Mouse (Mus musculus) kidney, postnatal 0 days (tissue): ENCODE results near the gene Lrrc8c. TPM values are rescaled to one million over a fixed set of nuclear protein-coding genes. Genes with fewer than 3 reads are reported as not detected.

ENCODE experiments used
- ATAC-seq: fragments of 200-750 bp; cut with Nextera tagmentation; replicated peaks from 2 replicates; pipeline ENCODE4 v1.8.0; 2017; ENCODE audit warnings: low read depth, moderate number of reproducible peaks, moderate TSS enrichment, moderate library complexity; ENCODE audit not compliant: low FRiP score
- DNase-seq: peaks from one replicate; pipeline ENCODE4 v3.0.0-alpha.2; 2016; ENCODE audit warnings: low spot score
- H3K27ac ChIP-seq: fragments of 300-500 bp; sonication (generic); 2 replicates; pipeline ENCODE4 v1.5.1; 2014; ENCODE audit warnings: mild to moderate bottlenecking
- H3K27me3 ChIP-seq: fragments of 300-500 bp; sonication (generic); 2 replicates; pipeline ENCODE4 v1.6.1; 2014; ENCODE audit warnings: low read length, mixed read lengths; ENCODE audit not compliant: insufficient read depth
- H3K36me3 ChIP-seq: fragments of 300-500 bp; sonication (generic); 2 replicates; pipeline ENCODE4 v1.6.1; 2014; ENCODE audit warnings: low read length, mixed read lengths; ENCODE audit not compliant: insufficient read depth
- H3K4me1 ChIP-seq: fragments of 300-500 bp; sonication (generic); replicated peaks from 2 replicates; pipeline ENCODE4 v1.6.1; 2014; ENCODE audit warnings: antibody characterized with exemption, low read length, mixed read lengths; ENCODE audit not compliant: insufficient read depth
- H3K4me2 ChIP-seq: fragments of 300-500 bp; sonication (generic); 2 replicates; pipeline ENCODE4 v1.6.1; 2014; ENCODE audit warnings: mild to moderate bottlenecking, low read length, moderate library complexity, mixed read lengths
- H3K4me3 ChIP-seq: fragments of 300-500 bp; sonication (generic); replicated peaks from 2 replicates; pipeline ENCODE4 v1.5.1; 2014; ENCODE audit warnings: low read depth, low read length
- H3K9ac ChIP-seq: fragments of 300-500 bp; sonication (generic); 2 replicates; pipeline ENCODE4 v1.6.1; 2014; ENCODE audit warnings: low read depth, low read length
- H3K9me3 ChIP-seq: fragments of 300-500 bp; sonication (generic); replicated peaks from 2 replicates; pipeline ENCODE4 v1.6.1; 2016; ENCODE audit warnings: low read length, inconsistent platforms, mixed read lengths
- CTCF ChIP-seq: IDR thresholded peaks from 2 replicates; pipeline ENCODE4 v1.5.1; 2016; ENCODE audit warnings: antibody characterized with exemption, low read depth, mild to moderate bottlenecking, moderate library complexity
- WGBS: fragments of 180-500 bp; shearing (Covaris S2); extraction: QIAGEN DNeasy Blood & Tissue Kit; methylation state at CpG from one replicate; pipeline ENCODE4 v1.1.7; 2014; 5-methylcytosine and 5-hydroxymethylcytosine counted together
- polyA plus RNA-seq: library from polyadenylated mRNA; unstranded; fragments of >200 nt; fragmentation: Nextera tagmentation; extraction: Ambion mirVana; gene quantifications from 2 replicates; pipeline ENCODE4 v1.2.1, GENCODE M21; 2015

Gene Lrrc8c
- polyA plus RNA-seq, 1 experiment from 2014 or later = 14.8 TPM

DNA sequence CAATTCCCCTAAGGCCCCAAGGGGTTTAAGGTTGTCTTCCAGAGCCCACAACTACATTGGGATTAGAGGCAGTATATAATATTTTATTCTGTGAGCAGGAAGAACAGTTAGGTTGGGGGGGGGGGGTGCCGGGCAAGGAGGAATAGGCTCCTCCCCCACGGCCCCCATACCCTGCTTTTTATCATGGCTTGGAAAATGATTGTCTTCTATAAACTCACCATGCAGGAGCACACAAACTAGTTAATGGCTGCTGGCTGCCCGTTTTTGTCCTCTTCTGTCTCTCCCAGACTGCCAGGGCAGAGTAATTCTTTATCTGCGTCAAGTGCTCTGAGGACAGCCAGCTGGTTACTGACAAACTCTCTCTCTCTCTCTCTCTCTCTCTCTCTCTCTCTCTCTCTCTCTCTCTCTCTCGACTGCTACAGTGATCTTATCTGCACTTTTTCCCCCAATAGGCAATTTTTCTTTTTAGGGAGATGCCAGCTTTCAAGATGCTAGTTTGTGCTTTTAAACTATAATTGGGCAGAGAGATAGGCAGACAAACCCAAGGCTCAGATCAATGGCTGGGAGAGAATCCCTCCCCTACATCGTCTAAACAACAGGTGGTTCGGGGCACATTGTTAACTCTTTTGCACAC, 1.1 kb upstream of the Lrrc8c start:
- no peak for TF ChIP-seq CTCF
- no peaks in the 10 kb centered on the region for H3K27me3 ChIP-seq
- WGBS = 6% methylated on average over 7 of the region's 7 CpGs
- no peaks in the 10 kb centered on the region for H3K36me3 ChIP-seq
- peak overlapping the region; percentile 72 for H3K4me3 ChIP-seq
- H3K4me2 ChIP-seq = peak overlapping the region; percentile 96
- DNase-seq (no peak), ATAC-seq (no peak)
- no peak overlapping the region for H3K9ac ChIP-seq
- peaks cover 4% of the 10 kb centered on the region; the same call in 1 of the 2 replicates for H3K4me1 ChIP-seq
- H3K27ac ChIP-seq = no peak overlapping the region
- no peaks in the 10 kb centered on the region for H3K9me3 ChIP-seq

DNA sequence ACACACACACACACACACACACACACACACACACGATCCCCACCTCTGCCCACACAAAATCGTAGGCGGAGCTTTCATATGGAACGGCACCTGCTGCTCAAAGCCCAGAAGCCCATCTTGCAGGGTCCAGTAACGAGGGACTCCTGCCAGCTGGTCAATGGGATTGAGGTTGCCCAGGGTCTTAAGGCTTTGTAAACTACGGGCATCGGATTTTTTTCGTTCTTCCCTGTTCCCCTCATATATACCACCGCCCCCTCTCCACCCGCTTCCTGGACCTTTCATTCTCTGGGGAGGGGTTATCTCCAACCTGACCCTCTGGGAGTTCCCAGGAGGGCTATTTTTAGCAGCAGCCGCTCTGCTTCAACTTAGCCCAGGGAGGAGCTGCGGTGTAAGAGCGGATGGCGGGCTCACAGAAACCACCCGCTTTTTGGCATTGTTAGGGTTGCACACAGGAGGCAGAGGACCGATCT, 527 bp upstream of the Lrrc8c start:
- Histone ChIP-seq H3K9me3 (no peaks in the 10 kb centered on the region), H3K4me3 (peak overlapping the region; percentile 72), H3K9ac (peak overlapping the region; percentile 78), H3K27ac (peak overlapping the region; percentile 73), H3K4me1 (peaks cover 4% of the 10 kb centered on the region; the same call in 1 of the 2 replicates), H3K27me3 (no peaks in the 10 kb centered on the region), H3K36me3 (no peaks in the 10 kb centered on the region), H3K4me2 (peak overlapping the region; percentile 96)
- peak; percentile 61 for DNase-seq
- no peak for TF ChIP-seq CTCF
- WGBS = under 1% methylated on average over 16 of the region's 16 CpGs
- peak; percentile 61 for ATAC-seq

- Histone ChIP-seq H3K27ac (peak overlapping the region; percentile 73; the same call in 1 of the 2 replicates), H3K9me3 (no peaks in the 10 kb centered on the region), H3K27me3 (no peaks in the 10 kb centered on the region), H3K4me1 (peaks cover 4% of the 10 kb centered on the region; the same call in 1 of the 2 replicates), H3K36me3 (no peaks in the 10 kb centered on the region), H3K4me3 (peak overlapping the region; percentile 72), H3K4me2 (peak overlapping the region; percentile 96), H3K9ac (peak overlapping the region; percentile 78)
- no peak for TF ChIP-seq CTCF
- DNase-seq (no peak), ATAC-seq (no peak)
- WGBS = 9% methylated on average over 5 of the region's 5 CpGs
These were observed 750 bp downstream of the Lrrc8c start for GRCm38 (mm10) chr5:105519976-105520300.

DNA sequence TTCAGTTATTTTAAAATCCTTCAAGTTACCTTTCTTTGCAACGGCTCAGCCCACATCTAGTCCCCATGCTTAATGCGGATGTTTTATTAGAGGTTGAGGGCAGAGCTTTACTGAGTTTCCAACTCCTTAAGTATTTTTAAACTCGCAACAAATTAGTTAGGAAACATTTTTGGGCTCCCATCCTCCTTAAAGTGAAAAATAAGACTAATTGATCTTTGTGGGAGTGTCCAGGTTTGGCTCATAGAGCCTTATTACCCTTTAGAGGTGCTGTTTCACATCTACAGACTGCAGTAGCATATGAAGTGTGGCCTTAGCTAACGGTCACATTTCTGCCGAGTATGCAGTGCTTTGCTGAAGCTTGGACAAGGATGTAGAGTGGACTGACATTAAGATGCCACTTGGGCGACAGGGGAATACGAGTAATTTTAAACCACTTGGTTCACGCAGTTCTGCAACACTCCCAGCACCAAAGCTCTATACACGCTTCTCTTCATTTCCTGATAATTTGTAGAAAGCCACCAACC, 1.3 kb downstream of the Lrrc8c start:
- no peak for TF ChIP-seq CTCF
- 49% methylated on average over 9 of the region's 9 CpGs for WGBS
- no peaks in the 10 kb centered on the region for H3K27me3 ChIP-seq
- no peak for DNase-seq
- no peak overlapping the region for H3K27ac ChIP-seq
- H3K9me3 ChIP-seq = no peaks in the 10 kb centered on the region
- no peak for ATAC-seq
- no peaks in the 10 kb centered on the region for H3K36me3 ChIP-seq
- peak overlapping the region; percentile 96 for H3K4me2 ChIP-seq
- H3K4me1 ChIP-seq = peaks cover 4% of the 10 kb centered on the region; the same call in 1 of the 2 replicates
- peak overlapping the region; percentile 72 for H3K4me3 ChIP-seq
- H3K9ac ChIP-seq = no peak overlapping the region; the same call in 1 of the 2 replicates

- no peaks in the 10 kb centered on the region for H3K36me3 ChIP-seq
- no peak overlapping the region for H3K27ac ChIP-seq
- no peaks in the 10 kb centered on the region for H3K27me3 ChIP-seq
- no peaks in the 10 kb centered on the region for H3K9me3 ChIP-seq
- H3K4me3 ChIP-seq = no peak overlapping the region
- 67% methylated on average over 3 of the region's 3 CpGs for WGBS
- no peak for TF ChIP-seq CTCF
- H3K9ac ChIP-seq = no peak overlapping the region
- DNase-seq = no peak
- ATAC-seq = no peak
- 0 out of 2 replicates have a peak overlapping the region, but pooled peaks have one; percentile 11 for H3K4me2 ChIP-seq
- H3K4me1 ChIP-seq = peaks cover 6% of the 10 kb centered on the region; the same call in 1 of the 2 replicates
These were observed 4.3 kb downstream of the Lrrc8c start for GRCm38 (mm10) chr5:105523452-105523851.

- Histone ChIP-seq H3K9ac (no peak overlapping the region), H3K36me3 (no peaks in the 10 kb centered on the region), H3K27me3 (no peaks in the 10 kb centered on the region), H3K4me1 (peaks cover 3% of the 10 kb centered on the region; the same call in 1 of the 2 replicates), H3K9me3 (no peaks in the 10 kb centered on the region), H3K27ac (no peak overlapping the region), H3K4me2 (no peak overlapping the region), H3K4me3 (no peak overlapping the region)
- ATAC-seq (no peak), DNase-seq (no peak)
- 92% methylated on average over 12 of the region's 12 CpGs for WGBS
- no peak for TF ChIP-seq CTCF
These were observed 5.8 kb downstream of the Lrrc8c start for GRCm38 (mm10) chr5:105525004-105525403.
